Mouse (Mus musculus) ES-E14 (cell line): ENCODE measurements around the gene Fam20a. TPM values are rescaled to one million over a fixed set of nuclear protein-coding genes. Genes with fewer than 3 reads are reported as not detected.

Experiments used
- DNase-seq: peaks from one replicate; pipeline ENCODE4 v3.0.0-alpha.2; 2013; ENCODE audit warnings: low read depth, low spot score
- H3K27ac ChIP-seq: 2 replicates; pipeline ENCODE4 v1.5.1; 2012; ENCODE audit warnings: low read depth, mild to moderate bottlenecking, low read length, moderate library complexity, mixed read lengths; ENCODE audit not compliant: poor library complexity, insufficient read depth, severe bottlenecking
- H3K36me3 ChIP-seq: 2 replicates; pipeline ENCODE4 v1.6.1; 2012; ENCODE audit warnings: mild to moderate bottlenecking, low read length, moderate library complexity, mixed read lengths; ENCODE audit not compliant: control insufficient read depth, poor library complexity, insufficient read depth, severe bottlenecking
- H3K4me1 ChIP-seq, 2 experiments: fragments of 150-350 bp in 1 of 2; sonication (generic) in 1 of 2; 2 replicates each; pipeline ENCODE4 v1.6.1; 2012; ENCODE audit warnings: low read length in 2 of 2, mild to moderate bottlenecking in 1 of 2, mixed read lengths in 1 of 2; ENCODE audit not compliant: control insufficient read depth in 2 of 2, insufficient read depth in 2 of 2, poor library complexity in 1 of 2
- H3K4me3 ChIP-seq, 2 experiments: fragments of 150-350 bp in 1 of 2; sonication (generic) in 1 of 2; 2 replicates each; pipeline ENCODE4 v1.5.1; 2012; ENCODE audit warnings: low read length in 2 of 2, low read depth in 1 of 2, mild to moderate bottlenecking in 1 of 2, mixed read lengths in 1 of 2; ENCODE audit not compliant: insufficient read depth in 1 of 2, poor library complexity in 1 of 2, severe bottlenecking in 1 of 2
- H3K9ac ChIP-seq: 2 replicates; pipeline ENCODE4 v1.6.1; 2012; ENCODE audit warnings: low read depth, mild to moderate bottlenecking, low read length, mixed read lengths; ENCODE audit not compliant: poor library complexity, insufficient read depth, severe bottlenecking
- H3K9me3 ChIP-seq: fragments of 150-350 bp; sonication (generic); 2 replicates; pipeline ENCODE4 v1.6.1; 2012; ENCODE audit warnings: low read depth, mild to moderate bottlenecking, low read length; ENCODE audit not compliant: control insufficient read depth, insufficient read depth
- CHD2 ChIP-seq: IDR thresholded peaks from 2 replicates; pipeline ENCODE4 v1.6.1; 2014; ENCODE audit warnings: mild to moderate bottlenecking, low read depth, low read length, inconsistent platforms
- HCFC1 ChIP-seq: IDR thresholded peaks from 2 replicates; pipeline ENCODE4 v1.6.1; 2012; ENCODE audit warnings: low read length, inconsistent platforms, borderline replicate concordance; ENCODE audit not compliant: insufficient read depth
- MAFK ChIP-seq: IDR thresholded peaks from 2 replicates; pipeline ENCODE4 v1.6.1; 2014; ENCODE audit warnings: mild to moderate bottlenecking, low read depth, low read length, inconsistent platforms; ENCODE audit not compliant: insufficient read depth
- ZC3H11A ChIP-seq: IDR thresholded peaks from 2 replicates; pipeline ENCODE4 v1.6.1; 2012; ENCODE audit warnings: low read depth, mild to moderate bottlenecking, inconsistent platforms, low read length, borderline replicate concordance
- ZNF384 ChIP-seq: IDR thresholded peaks from 2 replicates; pipeline ENCODE4 v1.6.1; 2012; ENCODE audit warnings: low read depth, low read length, inconsistent platforms
- in situ Hi-C, 2 experiments: fragments of 600-800 bp; cut with MboI; formaldehyde crosslinking; loops; one replicate each; pipeline ENCODE4 v1.15.1; 2025; ENCODE audit warnings: low sequenced_read_pairs in 2 of 2, inconsistent platforms in 1 of 2; ENCODE audit not compliant: unreplicated experiment in 2 of 2
- total RNA-seq: library from RNA; depleted of rRNA; stranded (reverse); fragments of 300-350 nt; gene quantifications from 2 replicates; pipeline ENCODE4 v1.2.3, GENCODE M21; 2012

Gene Fam20a
- total RNA-seq, 1 experiment = 0.45 TPM

- DNase-seq = no peak
These were observed 86.1 kb downstream of the Fam20a start for GRCm38 (mm10) chr11:109635871-109636395.

GRCm38 (mm10) chr11:109634928-109635327 is 87.2 kb downstream of the Fam20a start:
- Histone ChIP-seq H3K9me3 (no peaks in the 10 kb centered on the region), H3K4me3 (no peak overlapping the region), H3K9ac (no peak overlapping the region), H3K27ac (no peak overlapping the region), H3K4me1 (no peaks in the 10 kb centered on the region), H3K36me3 (no peaks in the 10 kb centered on the region)
- DNase-seq = no peak
- no peak for TF ChIP-seq HCFC1
- no peak for TF ChIP-seq ZNF384
- TF ChIP-seq CHD2 = no peak
- no peak for TF ChIP-seq MAFK
- no peak for TF ChIP-seq ZC3H11A
- in situ Hi-C loops = no loop called here

More at GRCm38 (mm10) chr11:109635871-109636395, 86.1 kb downstream of the Fam20a start:
- H3K9me3 ChIP-seq = no peaks in the 10 kb centered on the region
- H3K9ac ChIP-seq = no peak overlapping the region
- no peak overlapping the region for H3K4me3 ChIP-seq
- H3K27ac ChIP-seq = no peak overlapping the region
- H3K36me3 ChIP-seq = no peaks in the 10 kb centered on the region
- TF ChIP-seq ZNF384 (no peak), CHD2 (no peak), ZC3H11A (no peak), MAFK (no peak)
- no peaks in the 10 kb centered on the region for H3K4me1 ChIP-seq
- in situ Hi-C loops = no loop called here

GRCm38 (mm10) chr11:109629021-109629521 is 93.0 kb downstream of the Fam20a start:
- Histone ChIP-seq H3K36me3 (no peaks in the 10 kb centered on the region), H3K4me1 (no peaks in the 10 kb centered on the region), H3K4me3 (no peak overlapping the region), H3K27ac (no peak overlapping the region), H3K9ac (no peak overlapping the region), H3K9me3 (no peaks in the 10 kb centered on the region)
- DNase-seq = no peak
- TF ChIP-seq HCFC1 (no peak), CHD2 (no peak), ZC3H11A (no peak), MAFK (no peak)
- in situ Hi-C loops = no loop called here

DNA sequence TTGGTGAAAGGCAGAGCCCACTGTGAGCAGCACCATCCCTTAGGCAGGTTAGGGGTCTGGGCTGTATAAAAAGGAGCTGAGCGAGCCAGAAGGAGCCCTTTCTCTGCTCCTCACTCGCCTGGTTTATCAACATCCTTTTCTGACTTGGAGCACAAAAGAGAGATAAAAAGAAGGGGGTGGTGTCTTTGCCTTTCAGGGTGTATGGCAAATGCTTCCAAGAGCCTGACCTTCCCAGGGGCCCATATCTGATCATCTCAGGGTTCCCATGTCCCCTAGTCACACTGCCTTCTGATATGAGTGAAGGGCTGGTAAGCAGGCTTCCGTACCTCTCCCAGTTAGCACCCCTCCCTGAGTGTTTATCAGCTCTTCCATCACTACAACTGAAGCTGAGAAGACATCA is 94.0 kb downstream of the Fam20a start:
- H3K4me1 ChIP-seq = no peaks in the 10 kb centered on the region
- H3K36me3 ChIP-seq = no peaks in the 10 kb centered on the region
- no peak overlapping the region for H3K27ac ChIP-seq
- in situ Hi-C loops = no loop called here
- H3K4me3 ChIP-seq = no peak overlapping the region
- DNase-seq = no peak
- TF ChIP-seq HCFC1 (no peak), CHD2 (no peak), ZNF384 (no peak), MAFK (no peak), ZC3H11A (no peak)
- H3K9ac ChIP-seq = no peak overlapping the region
- no peaks in the 10 kb centered on the region for H3K9me3 ChIP-seq

GRCm38 (mm10) chr11:109627648-109628047 is 94.4 kb downstream of the Fam20a start:
- H3K9me3 ChIP-seq = no peaks in the 10 kb centered on the region
- H3K27ac ChIP-seq = no peak overlapping the region
- no peaks in the 10 kb centered on the region for H3K4me1 ChIP-seq
- TF ChIP-seq CHD2 (no peak), ZC3H11A (no peak), MAFK (no peak), ZNF384 (no peak), HCFC1 (no peak)
- H3K9ac ChIP-seq = no peak overlapping the region
- no peak overlapping the region for H3K4me3 ChIP-seq
- H3K36me3 ChIP-seq = no peaks in the 10 kb centered on the region
- no peak for DNase-seq
- in situ Hi-C loops = no loop called here
